ENCODE assay signal across 9 mouse cellular contexts in genomic region chr9:118453427-118453826, GRCm38 (mm10). TPM values are rescaled to one million over a fixed set of nuclear protein-coding genes. Genes with fewer than 3 reads are reported as not detected.
DNase-seq lines count a peak whose midpoint lies in the region; ATAC-seq and TF ChIP-seq lines count a peak whose summit lies in the region.
"Had no signal": no experiment of that assay in that cellular context is flagged by ENCODE, and none has a peak within 500 bp of the region (broad histone marks: within the 10 kb centered on the region; RNA-seq: fewer than 3 reads in every experiment).

No protein-coding gene starts in this region.

- TF ChIP-seq CTCF in stomach, postnatal 0 days (IDR thresholded peaks at IDR 0.05; ENCODE audit: low read depth) = no peak

- no peaks in the 10 kb centered on the region for H3K9me3 ChIP-seq in heart, embryonic 15.5 days (replicated peaks)
- H3K9me3 ChIP-seq in neural tube, embryonic 12.5 days = no peaks in the 10 kb centered on the region
- H3K9me3 ChIP-seq in stomach, postnatal 0 days (ENCODE audit: control insufficient read depth, low read length) = no peaks in the 10 kb centered on the region

- 0 out of 2 replicates have a peak, but pooled peaks cover 2% of the 10 kb centered on the region for H3K4me1 ChIP-seq in heart, embryonic 15.5 days (replicated peaks)
- no peaks in the 10 kb centered on the region for H3K4me1 ChIP-seq in neural tube, embryonic 12.5 days
- no peaks in the 10 kb centered on the region for H3K4me1 ChIP-seq in stomach, postnatal 0 days (replicated peaks; ENCODE audit: control insufficient read depth, insufficient read depth)

- no peak for ATAC-seq in heart, embryonic 15.5 days (replicated peaks; ENCODE audit: insufficient number of reproducible peaks, insufficient read depth, low FRiP score, low read depth)
- no peak for ATAC-seq in neural tube, embryonic 12.5 days (ENCODE audit: low FRiP score, low read depth)
- ATAC-seq in stomach, postnatal 0 days (ENCODE audit: low FRiP score, low TSS enrichment) = no peak

- H3K9ac ChIP-seq in heart, embryonic 15.5 days = peak overlapping the region; percentile 38; the same call in 1 of the 2 replicates
- H3K9ac ChIP-seq in neural tube, embryonic 12.5 days = no peak overlapping the region
- H3K9ac ChIP-seq in stomach, postnatal 0 days (ENCODE audit: low read length) = no peak overlapping the region

- H3K36me3 ChIP-seq in heart, embryonic 15.5 days = no peaks in the 10 kb centered on the region
- no peaks in the 10 kb centered on the region for H3K36me3 ChIP-seq in neural tube, embryonic 12.5 days
- no peaks in the 10 kb centered on the region for H3K36me3 ChIP-seq in stomach, postnatal 0 days (ENCODE audit: control insufficient read depth, insufficient read depth, low read length)

- no peak overlapping the region for H3K27ac ChIP-seq in heart, embryonic 15.5 days
- no peak overlapping the region for H3K27ac ChIP-seq in neural tube, embryonic 12.5 days
- no peak overlapping the region for H3K27ac ChIP-seq in stomach, postnatal 0 days (replicated peaks)

- peak overlapping the region; percentile 60 for H3K4me2 ChIP-seq in heart, embryonic 15.5 days
- H3K4me2 ChIP-seq in neural tube, embryonic 12.5 days (replicated peaks) = peak overlapping the region; percentile 28; the same call in 1 of the 2 replicates
- H3K4me2 ChIP-seq in stomach, postnatal 0 days (replicated peaks; ENCODE audit: low read depth) = peak overlapping the region; percentile 36

- WGBS in heart, embryonic 15.5 days = 27% methylated on average over 9 of the region's 9 CpGs
- WGBS in neural tube, embryonic 12.5 days = 48% methylated on average over 9 of the region's 9 CpGs
- 48% methylated on average over 9 of the region's 9 CpGs for WGBS in stomach, postnatal 0 days

- peaks cover 16% of the 10 kb centered on the region; the same call in 1 of the 2 replicates for H3K27me3 ChIP-seq in heart, embryonic 15.5 days
- H3K27me3 ChIP-seq in neural tube, embryonic 12.5 days (replicated peaks) = no peaks in the 10 kb centered on the region
- no peaks in the 10 kb centered on the region for H3K27me3 ChIP-seq in stomach, postnatal 0 days (ENCODE audit: control insufficient read depth, insufficient read depth, low read length)

- no peak for DNase-seq in heart, adult 11 months
- DNase-seq in neural tube, embryonic 10.5 days (ENCODE audit: extremely low spot score, low spot score) = no peak
- peak; percentile 9 for DNase-seq in kidney, postnatal 10 days
- no peak for DNase-seq in stomach, postnatal 0 days (ENCODE audit: low spot score)
- no peak for DNase-seq in right cerebral cortex, adult 2 months (ENCODE audit: low spot score in 2 of 2)
- DNase-seq in adrenal gland, postnatal 4 days (ENCODE audit: low spot score in 2 of 2) = no peak
- DNase-seq: cerebellum, adult 9-10 months had no signal

- no peak for TF ChIP-seq EP300 in stomach, postnatal 0 days (optimal IDR thresholded peaks at IDR 0.05)

- peak overlapping the region; percentile 46 for H3K4me3 ChIP-seq in heart, embryonic 15.5 days
- H3K4me3 ChIP-seq in neural tube, embryonic 12.5 days = no peak overlapping the region
- H3K4me3 ChIP-seq in stomach, postnatal 0 days (ENCODE audit: low read depth, low read length) = peak overlapping the region; percentile 23; the same call in 1 of the 2 replicates

RNA-seq across cellular contexts. Expression of gene Eomes, which starts 24.6 kb away (rescaled TPM):
- 0.08 and 0.18 TPM in 2 replicates for polyA plus RNA-seq in heart, embryonic 15.5 days (2015; fragmentation: Nextera tagmentation; extraction: Ambion mirVana)
- 0.05 and 0.08 TPM in 2 replicates for polyA plus RNA-seq in neural tube, embryonic 12.5 days (2016; fragmentation: Nextera tagmentation; extraction: Ambion mirVana)
- 0.07 and 0.11 TPM in 2 replicates for polyA plus RNA-seq in stomach, postnatal 0 days (2015; fragmentation: Nextera tagmentation; extraction: Ambion mirVana)
- total RNA-seq in adrenal gland, postnatal 4 days (2021) = under 1 TPM in 1 of 2 experiments, not detected in 1; 0.51 TPM

RNA-seq across cellular contexts. Expression of gene Golga4, which starts 52.6 kb away (rescaled TPM):
- polyA plus RNA-seq in heart, embryonic 15.5 days (2015; fragmentation: Nextera tagmentation; extraction: Ambion mirVana) = 46.1 and 52.6 TPM in 2 replicates
- 63.5 and 67.0 TPM in 2 replicates for polyA plus RNA-seq in neural tube, embryonic 12.5 days (2016; fragmentation: Nextera tagmentation; extraction: Ambion mirVana)
- 34.2 and 37.0 TPM in 2 replicates for polyA plus RNA-seq in stomach, postnatal 0 days (2015; fragmentation: Nextera tagmentation; extraction: Ambion mirVana)
- 100 to 1,000 TPM in 1 of 2 experiments, 10 to 100 TPM in 1; 99.9 to 110 TPM for total RNA-seq in adrenal gland, postnatal 4 days (2021)
